Mouse (Mus musculus) common myeloid progenitor, adult 5-6 weeks (primary cell): ENCODE results near the gene Vdr. TPM values are rescaled to one million over a fixed set of nuclear protein-coding genes. Genes with fewer than 3 reads are reported as not detected.

Experiments used
- ATAC-seq: replicated peaks from 2 replicates; pipeline ENCODE4 v1.8.0; 2016; ENCODE audit warnings: low read depth, mild to moderate bottlenecking, moderate TSS enrichment, inconsistent platforms; ENCODE audit not compliant: poor library complexity, severe bottlenecking
- total RNA-seq: library from RNA; stranded (forward); fragments of 200-1000, 187-1606 nt; gene quantifications from 2 replicates; pipeline ENCODE4 v1.2.3, GENCODE M21; 2017

The Vdr gene
- total RNA-seq, 1 experiment from 2014 or later: 3.5 TPM

- ATAC-seq: no peak
Measured at GRCm38 (mm10) chr15:97922421-97922820, 12.0 kb upstream of the Vdr start.

DNA sequence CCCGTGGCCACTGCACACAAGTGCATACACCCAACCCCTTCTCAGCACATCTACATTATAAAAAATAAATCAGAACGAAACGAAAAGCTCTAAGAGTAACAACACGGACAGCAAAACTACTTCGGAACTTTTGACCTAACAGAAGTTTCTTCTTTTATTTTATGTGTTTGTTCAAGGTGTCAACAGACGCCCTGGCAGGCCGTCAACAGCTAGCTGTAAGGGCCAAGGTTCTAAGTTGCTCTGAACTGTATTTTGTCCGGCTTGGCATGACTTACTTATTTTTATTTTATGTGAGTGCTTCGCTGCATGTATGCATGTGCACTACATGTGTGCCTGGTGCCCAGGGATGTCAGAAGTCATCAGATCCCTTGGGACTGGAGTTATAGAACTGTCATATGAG, 11.4 kb upstream of the Vdr start:
- no peak for ATAC-seq

- no peak for ATAC-seq
Measured at GRCm38 (mm10) chr15:97920306-97920705, 9.9 kb upstream of the Vdr start.

GRCm38 (mm10) chr15:97919217-97919616, 8.8 kb upstream of the Vdr start:
- no peak for ATAC-seq

GRCm38 (mm10) chr15:97917994-97918393, 7.6 kb upstream of the Vdr start:
- peak; percentile 64 for ATAC-seq

DNA sequence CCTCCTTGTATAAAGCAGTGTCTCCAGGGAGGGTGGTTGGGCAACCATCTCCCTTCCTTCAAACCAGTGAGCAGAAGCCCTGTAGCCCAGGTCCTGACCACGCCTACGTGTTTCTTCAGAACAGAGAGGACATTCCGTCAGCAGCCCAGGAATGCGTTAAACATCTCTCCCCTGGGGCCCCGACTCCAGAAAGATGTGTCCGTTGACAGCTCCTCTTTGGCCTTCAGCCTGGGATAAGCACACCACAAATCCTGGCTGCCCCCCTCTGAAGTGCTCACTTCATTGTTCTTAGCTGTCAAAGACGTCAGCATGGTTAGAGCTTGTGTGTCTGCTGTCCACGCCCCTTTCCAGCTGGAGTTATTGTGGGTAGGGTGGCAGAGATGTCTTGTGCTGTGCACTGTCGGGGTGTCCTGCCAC, 3.9 kb upstream of the Vdr start:
- ATAC-seq: peak; percentile 86

GRCm38 (mm10) chr15:97907801-97908751, 2.4 kb downstream of the Vdr start:
- ATAC-seq: peak; percentile 64

DNA sequence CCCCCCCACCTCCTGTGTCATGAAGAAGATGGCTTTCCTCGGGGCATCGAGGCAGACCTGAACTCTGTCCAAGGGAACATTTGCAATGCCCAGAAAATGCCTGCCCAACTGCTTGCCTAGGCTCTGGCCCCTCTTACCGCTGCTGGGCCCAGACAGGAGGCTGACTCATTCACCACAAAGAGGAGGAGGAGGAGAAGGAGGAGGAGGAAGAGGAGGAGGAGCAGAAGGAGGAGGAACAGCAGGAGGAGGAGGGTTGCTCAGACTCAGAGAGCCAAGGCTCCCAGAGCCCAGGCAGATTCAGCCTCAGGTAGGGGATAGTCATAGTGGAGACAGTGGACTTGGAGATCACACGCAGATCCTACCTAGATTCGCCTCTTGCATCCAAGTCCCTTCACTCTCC, 3.2 kb downstream of the Vdr start:
- ATAC-seq: peak; percentile 68

DNA sequence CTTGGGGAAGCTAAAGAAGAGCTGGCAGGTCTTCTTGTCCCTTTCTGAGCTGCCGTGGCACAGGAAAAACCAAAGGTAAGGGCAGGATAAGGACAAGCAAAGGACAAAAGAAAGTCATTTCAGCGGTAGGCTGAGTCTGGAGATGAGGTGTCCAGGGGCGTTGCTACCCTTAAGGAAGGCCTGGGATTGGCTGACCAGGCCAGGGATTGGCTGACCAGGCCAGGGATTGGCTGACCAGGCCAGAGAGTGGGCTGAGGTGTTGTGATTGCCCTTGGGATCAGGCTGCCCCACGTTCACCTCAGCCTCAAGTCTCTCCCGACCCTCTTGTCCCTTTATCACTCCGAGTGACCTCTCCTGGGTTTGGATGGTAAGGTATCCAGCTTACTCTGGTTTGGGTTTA, 5.1 kb downstream of the Vdr start:
- no peak for ATAC-seq

DNA sequence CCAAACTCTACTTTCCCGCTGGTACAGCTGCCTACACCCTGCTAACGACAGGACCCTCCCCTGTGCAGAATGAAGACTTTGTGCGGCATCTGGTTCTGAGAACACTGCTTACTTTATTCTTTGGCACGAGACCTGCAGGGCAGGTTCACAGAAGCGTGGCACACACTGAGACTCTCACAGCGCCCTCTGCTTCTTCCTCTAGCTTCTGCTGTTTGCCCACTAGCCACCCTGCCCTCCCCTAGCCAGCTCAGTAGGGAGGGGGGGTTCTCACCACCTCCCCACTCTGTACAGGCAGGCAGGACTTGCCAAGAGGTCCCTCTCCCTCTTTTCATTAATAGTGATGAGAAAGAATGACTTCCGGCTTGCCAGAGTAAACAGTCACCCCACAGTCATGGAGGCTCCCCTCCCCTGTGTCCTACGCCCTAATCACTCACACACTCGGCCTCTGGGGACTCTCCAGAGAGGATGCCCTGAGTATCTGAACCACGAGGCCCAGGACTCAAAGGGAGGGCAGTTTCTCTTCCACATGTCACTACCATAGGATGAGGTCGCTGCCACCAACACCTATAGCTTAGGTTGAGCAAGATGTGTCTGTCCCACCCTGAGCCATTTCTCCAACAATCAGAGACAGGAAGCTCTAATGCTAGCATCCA, 6.0 kb downstream of the Vdr start:
- no peak for ATAC-seq

DNA sequence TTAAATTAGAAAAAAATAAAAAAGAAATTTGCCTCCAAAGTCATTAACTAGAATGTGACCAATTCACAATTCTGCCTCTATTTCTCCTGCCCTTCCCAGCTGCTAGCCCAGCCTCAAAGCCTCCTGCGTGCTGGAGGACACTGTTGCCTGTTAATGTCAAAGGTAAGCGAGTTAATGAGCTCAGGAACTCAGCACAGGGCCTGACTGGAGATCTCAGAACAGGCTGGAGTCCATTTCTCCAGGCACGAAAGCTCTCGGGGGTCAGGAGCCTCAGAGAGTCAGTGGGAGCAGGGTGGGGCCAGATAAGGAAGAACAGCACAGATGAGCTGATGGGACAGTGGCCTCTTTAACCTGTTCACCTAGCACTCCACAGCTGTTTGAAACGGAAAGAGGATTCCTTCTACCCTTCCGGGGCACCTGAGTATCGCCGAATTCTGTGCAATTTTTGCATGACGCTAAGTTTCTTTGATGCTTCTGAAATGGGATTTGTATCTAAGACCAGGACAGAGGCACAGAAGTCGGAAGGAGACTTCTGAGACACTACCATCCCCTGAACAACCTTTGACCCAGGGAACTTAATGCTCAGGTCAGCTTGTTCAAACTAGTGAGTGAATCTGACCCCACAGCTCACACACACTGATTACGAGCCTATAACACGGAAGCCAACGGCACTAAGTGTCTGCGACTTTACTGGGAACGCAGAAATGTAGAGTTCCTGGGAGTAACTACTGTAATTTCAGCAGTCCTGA, 7.0 kb downstream of the Vdr start:
- no peak for ATAC-seq

DNA sequence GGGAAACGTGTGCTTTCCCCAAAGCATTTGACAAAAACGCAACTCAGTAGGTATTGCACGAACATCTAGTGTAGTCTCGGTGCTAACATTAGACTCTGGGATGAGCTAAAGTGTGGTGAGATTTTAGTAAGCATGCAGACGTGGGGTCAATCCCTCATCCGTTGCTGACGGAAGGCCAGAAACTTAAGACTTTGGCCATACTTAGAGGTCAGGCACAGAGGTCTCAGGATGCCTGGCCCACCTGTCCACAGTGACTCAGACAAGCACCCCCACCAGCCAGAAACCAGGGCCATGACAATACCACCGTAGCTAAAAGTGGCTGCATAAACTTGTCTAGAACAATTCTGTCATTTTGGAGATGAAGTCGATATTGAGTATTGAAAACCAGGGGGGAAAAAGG, 9.4 kb downstream of the Vdr start:
- ATAC-seq: no peak

DNA sequence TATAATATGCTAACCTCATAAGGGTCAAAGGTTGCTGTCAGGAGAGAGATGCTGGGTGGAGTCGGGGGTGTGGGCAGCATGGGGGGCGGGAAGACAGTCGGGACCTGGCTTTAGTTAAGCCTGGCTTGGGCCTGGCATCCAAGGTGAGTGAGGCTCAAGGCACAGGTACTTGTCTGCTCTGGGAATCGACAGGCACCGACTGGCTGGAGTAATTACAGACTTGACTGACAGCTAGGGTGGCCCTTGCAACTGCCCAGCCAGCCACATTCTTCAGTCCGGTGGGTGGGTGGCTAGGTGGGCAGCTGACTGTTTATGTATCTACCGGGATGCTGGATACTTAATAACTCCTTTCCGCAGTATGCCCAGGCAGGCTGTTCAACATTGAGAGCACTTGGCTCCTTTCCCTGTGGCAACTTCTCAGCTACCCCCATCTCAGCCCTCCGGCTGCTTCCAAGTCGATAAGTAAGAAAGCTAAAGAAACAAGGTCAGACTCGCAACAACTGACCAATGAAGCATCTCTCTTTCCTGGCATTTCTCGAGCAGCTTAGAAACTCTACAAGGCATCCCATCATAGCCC, 10.0 kb downstream of the Vdr start:
- no peak for ATAC-seq

GRCm38 (mm10) chr15:97899714-97900113, 10.7 kb downstream of the Vdr start:
- no peak for ATAC-seq

GRCm38 (mm10) chr15:97898791-97899190, 11.6 kb downstream of the Vdr start:
- no peak for ATAC-seq

DNA sequence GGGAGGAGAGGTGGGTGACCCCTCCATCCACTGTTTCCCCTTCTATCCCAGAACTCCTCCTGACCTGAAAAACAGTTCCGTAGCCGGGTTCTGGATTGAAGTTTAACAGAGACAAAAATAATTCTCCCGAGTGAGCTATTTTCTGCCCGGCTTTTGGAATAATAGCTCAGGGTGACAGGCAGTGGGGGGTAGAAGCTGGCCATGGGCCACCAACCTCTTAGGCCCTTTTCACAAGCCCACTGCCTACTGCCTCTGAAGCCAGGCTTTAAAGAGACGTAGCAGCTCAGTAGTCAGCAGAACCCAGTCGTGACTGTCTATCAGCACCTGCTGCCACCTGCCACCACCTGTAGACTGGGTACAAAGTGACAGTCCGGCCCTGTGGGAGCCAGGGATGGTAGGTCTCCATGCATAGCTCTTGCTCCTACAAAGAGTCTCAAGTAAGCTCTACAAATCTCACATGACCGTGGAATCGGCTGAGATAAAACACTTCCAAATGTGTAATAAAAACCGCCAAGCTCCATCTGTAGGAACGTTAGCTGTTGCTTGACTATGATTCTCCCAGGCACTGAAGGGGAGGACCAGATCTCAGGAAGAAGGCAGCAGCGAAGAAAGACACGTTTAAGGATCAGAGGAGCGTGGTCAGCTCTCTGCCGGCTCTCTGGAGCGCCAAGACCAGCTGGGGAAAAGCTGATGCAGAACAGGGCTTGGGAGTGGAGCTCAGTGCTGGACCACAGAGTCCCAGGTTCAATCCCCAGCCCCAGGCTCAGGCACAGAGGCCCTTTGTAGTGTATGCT, 13.4 kb downstream of the Vdr start:
- no peak for ATAC-seq

DNA sequence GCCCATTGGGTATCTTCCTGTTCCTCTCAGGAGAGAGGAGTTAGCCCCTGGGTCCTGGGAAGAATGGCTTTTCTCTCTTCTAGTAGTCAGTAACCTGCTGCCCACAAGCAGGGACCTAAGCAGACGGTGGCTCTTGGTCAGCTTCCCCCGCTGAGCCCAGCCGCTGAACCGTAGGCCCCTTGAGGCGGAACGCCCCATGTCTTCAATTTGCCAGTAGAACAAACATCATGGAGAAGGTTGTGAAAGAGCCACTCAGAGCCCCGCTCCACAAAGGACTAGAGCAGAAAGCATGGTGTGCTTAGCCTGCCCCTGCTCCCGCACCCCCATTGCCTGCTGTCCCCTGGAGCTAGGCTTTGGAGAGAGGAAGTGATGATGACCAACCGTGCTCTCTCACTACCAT, 14.1 kb downstream of the Vdr start:
- no peak for ATAC-seq

DNA sequence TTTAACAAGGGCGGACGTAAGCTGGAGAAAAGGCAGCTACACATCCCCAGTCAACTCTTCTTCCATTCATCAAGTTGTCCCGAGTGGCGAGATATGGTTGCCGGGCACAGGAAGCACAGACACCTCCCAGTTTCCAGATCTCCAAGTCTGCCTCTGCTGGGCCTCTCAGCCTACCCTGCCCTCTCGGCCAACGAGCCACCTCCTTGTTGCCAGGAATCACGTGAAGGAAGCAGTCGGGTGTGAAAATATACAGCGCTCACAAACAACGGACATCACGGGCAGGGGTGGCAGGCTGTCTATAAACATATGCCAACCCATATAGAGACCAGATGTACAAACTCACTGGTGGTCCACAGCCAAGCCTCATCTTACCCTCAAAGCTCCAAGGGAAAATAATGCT, 14.6 kb downstream of the Vdr start:
- no peak for ATAC-seq

- ATAC-seq: no peak
Measured at GRCm38 (mm10) chr15:97892506-97892905, 17.9 kb downstream of the Vdr start.

DNA sequence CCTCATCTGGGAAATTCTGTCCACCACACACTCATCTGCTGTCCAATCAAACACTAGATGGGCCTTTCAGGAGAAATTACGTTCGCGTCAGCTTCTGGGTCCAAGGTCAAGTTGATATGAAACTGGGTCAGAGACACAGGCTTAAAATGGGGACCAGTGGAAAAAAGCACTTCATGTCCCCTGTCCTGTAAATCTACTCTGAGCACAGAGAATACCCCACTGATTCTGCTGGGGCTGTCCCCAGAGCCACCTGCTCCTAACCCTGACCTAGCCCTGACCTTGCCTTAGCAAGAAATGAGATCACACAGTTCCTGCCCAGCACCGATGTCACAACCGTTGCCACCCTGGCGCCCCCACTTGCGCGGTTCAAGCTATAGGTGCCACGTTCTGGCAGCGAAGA, 20.0 kb downstream of the Vdr start:
- ATAC-seq: no peak
